Mouse (Mus musculus) bone marrow macrophage, adult 2 months (primary cell): Measurements from ENCODE around the gene Pik3r4. TPM values are rescaled to one million over a fixed set of nuclear protein-coding genes. Genes with fewer than 3 reads are reported as not detected.

ENCODE experiments used
- H3K27ac ChIP-seq: 2 replicates; pipeline ENCODE4 v1.5.1; 2012; ENCODE audit warnings: low read depth, low read length; ENCODE audit not compliant: insufficient read depth
- H3K4me1 ChIP-seq: 2 replicates; pipeline ENCODE4 v1.6.1; 2012; ENCODE audit warnings: low read length; ENCODE audit not compliant: control insufficient read depth, insufficient read depth
- H3K4me3 ChIP-seq: 2 replicates; pipeline ENCODE4 v1.5.1; 2012; ENCODE audit warnings: mild to moderate bottlenecking, low read length, moderate library complexity; ENCODE audit not compliant: insufficient read depth
- CTCF ChIP-seq: IDR thresholded peaks from 2 replicates; pipeline ENCODE4 v1.5.1; 2012; ENCODE audit warnings: low read depth, mild to moderate bottlenecking, low read length, moderate library complexity
- POLR2A ChIP-seq: IDR thresholded peaks from 2 replicates; pipeline ENCODE4 v1.6.1; 2012; ENCODE audit warnings: mild to moderate bottlenecking, low read depth, low read length, borderline replicate concordance
- polyA plus RNA-seq: library from polyadenylated mRNA; stranded (reverse); fragments of >200 nt; gene quantifications from 2 replicates; pipeline ENCODE4 v1.2.4, GENCODE M21; 2012; ENCODE audit not compliant: missing spikeins, insufficient read depth, insufficient read length

Gene Pik3r4
- polyA plus RNA-seq, 1 experiment = 27.1 TPM

DNA sequence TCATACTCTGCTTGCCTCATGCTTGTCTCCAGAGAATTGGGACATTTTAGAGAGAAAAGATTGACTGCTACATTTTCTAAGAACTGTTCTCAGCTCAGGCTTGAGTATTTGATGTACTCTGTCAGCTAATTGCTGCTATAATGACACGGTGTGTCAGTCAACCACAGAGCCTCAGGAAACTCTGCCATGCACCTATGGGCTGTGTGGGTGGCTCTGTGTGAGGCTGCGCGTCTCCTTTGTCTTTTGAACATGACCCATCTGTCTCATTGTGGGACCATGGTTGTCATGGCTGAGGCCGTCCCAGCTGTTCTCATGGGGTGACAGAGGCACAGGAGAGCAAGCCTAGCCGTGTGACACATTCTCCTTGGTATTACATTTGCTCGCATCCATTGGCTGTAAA lies 17.1 kb downstream of the Pik3r4 start:
- no peak overlapping the region for H3K4me3 ChIP-seq
- TF ChIP-seq CTCF = no peak
- no peak overlapping the region for H3K27ac ChIP-seq
- peaks cover 8% of the 10 kb centered on the region for H3K4me1 ChIP-seq

DNA sequence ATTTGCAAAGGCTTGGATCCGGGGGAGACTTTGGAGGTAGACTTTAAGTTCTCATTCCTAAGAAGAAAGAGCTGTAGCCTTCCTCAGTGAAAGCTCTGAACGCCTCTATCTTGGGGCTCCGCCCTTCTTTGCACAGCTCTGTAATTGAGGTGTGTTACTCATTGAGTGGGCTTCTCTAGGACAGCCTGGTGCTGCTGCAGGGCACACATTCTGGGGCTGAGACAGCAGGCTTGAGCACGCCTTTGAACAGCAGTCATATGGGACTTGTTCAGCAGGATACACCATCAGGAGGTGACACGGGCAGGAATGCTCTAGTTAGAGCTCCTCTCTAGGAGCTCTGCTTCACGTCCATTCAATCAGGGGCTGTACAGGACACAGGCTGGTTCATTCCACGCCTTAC lies 22.5 kb downstream of the Pik3r4 start:
- H3K4me3 ChIP-seq = no peak overlapping the region
- no peak overlapping the region for H3K27ac ChIP-seq
- H3K4me1 ChIP-seq = no peaks in the 10 kb centered on the region
- TF ChIP-seq POLR2A (no peak), CTCF (no peak)

GRCm38 (mm10) chr9:105670916-105671315 lies 28.1 kb downstream of the Pik3r4 start:
- TF ChIP-seq CTCF = no peak
- no peak for TF ChIP-seq POLR2A
- Histone ChIP-seq H3K4me1 (peaks cover 2% of the 10 kb centered on the region; the same call in 1 of the 2 replicates), H3K27ac (no peak overlapping the region), H3K4me3 (no peak overlapping the region)

DNA sequence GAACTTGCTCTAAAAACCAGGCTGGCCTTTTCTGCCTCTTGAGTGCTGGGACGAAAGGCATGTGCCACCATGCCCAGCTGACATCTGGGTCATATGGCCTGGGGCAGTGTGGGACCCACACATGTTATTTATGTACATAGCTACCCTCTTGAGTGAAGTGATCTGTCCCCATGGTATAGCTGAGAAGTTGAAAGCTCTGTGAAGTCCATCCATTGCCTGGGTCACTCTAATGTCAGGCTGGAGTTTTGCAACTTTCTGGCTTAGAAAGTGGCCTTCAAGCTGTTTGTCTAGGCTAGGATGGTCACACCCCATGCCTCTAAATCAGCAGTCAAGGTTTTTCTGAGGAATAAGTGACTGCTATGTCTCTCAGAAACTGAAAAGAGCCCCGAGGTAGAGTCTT lies 29.3 kb downstream of the Pik3r4 start:
- Histone ChIP-seq H3K4me3 (no peak overlapping the region), H3K27ac (no peak overlapping the region), H3K4me1 (peaks cover 2% of the 10 kb centered on the region; the same call in 1 of the 2 replicates)
- TF ChIP-seq CTCF = no peak
- TF ChIP-seq POLR2A = no peak

GRCm38 (mm10) chr9:105675941-105676340 lies 33.2 kb downstream of the Pik3r4 start:
- TF ChIP-seq CTCF = no peak
- no peak for TF ChIP-seq POLR2A
- H3K4me3 ChIP-seq = no peak overlapping the region
- no peak overlapping the region for H3K27ac ChIP-seq
- peaks cover 2% of the 10 kb centered on the region; the same call in 1 of the 2 replicates for H3K4me1 ChIP-seq

- no peak overlapping the region for H3K4me3 ChIP-seq
- TF ChIP-seq CTCF (no peak), POLR2A (no peak)
- H3K4me1 ChIP-seq = no peaks in the 10 kb centered on the region
- H3K27ac ChIP-seq = no peak overlapping the region
Measured at GRCm38 (mm10) chr9:105681386-105681785, 38.6 kb downstream of the Pik3r4 start.

DNA sequence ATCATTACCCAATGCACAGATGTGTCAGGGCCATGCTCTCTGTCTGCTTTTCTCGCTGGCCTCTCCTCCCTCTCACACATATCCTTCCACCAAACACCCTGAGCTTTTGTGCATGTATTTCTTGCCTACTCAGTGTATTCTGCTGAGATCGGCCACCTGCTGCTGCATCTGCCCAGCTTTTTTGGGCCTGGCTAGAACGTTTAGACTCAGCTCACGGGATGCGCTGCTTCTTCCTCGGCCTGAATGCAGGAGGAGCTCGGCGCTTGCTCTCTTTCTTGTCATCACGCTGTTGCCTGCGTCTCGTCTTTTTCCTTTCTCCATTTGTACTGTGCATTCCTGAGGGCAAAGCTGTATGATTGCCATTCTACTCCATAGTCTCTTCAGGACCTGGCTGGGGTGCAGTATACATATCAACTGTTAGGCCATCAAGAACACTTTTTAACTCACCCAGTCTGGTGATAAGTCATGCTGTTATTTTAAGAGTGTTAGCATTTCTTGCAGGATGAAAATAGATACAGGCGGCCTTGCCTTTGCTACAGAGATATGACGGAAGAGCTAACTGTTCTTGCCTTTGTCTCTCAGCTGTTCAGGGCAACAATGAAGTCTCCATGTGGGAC lies 41.9 kb downstream of the Pik3r4 start:
- Histone ChIP-seq H3K4me1 (no peaks in the 10 kb centered on the region), H3K4me3 (no peak overlapping the region), H3K27ac (no peak overlapping the region)
- TF ChIP-seq CTCF (no peak), POLR2A (no peak)

DNA sequence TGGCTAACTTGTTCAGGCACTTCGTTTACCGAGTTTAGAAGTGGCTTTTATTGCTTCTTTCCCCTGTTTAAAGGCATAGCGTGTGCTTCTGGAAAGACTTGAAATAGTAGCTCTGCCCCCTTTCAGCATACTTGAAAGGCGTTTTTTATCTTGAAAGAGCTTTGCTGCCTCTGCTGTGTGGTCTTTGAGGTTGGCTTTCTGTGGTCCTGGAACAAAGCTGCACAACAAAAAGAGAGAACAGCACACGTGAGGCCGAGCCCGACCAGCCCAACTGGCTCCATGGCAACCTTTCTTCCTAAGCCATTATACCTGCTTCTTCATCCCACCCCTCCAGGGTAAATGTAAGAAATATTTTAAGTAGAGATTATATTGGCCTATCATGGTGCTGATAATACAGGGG lies 46.7 kb downstream of the Pik3r4 start:
- no peak overlapping the region for H3K27ac ChIP-seq
- no peak for TF ChIP-seq CTCF
- TF ChIP-seq POLR2A = no peak
- H3K4me3 ChIP-seq = no peak overlapping the region
- H3K4me1 ChIP-seq = no peaks in the 10 kb centered on the region

DNA sequence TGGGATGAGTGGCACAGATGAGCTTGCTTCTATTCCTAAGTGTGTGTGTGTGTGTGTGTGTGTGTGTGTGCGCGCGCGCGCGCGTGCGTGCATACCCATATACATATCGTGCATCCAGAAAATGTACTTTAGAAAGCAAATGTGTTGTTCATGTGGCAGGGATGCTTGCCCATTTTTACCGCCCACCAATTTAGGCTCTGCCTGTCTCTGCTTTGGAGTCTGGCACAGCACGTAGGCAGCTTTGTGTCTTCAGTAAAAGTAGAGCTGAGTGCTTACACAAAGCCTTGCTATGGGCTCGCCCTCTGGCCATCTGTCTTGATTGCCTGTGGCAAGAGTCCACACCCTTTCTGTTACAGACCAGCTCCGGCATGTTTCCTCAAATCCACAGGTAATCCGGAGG lies 49.7 kb downstream of the Pik3r4 start:
- no peak for TF ChIP-seq POLR2A
- no peak for TF ChIP-seq CTCF
- no peaks in the 10 kb centered on the region for H3K4me1 ChIP-seq
- H3K27ac ChIP-seq = no peak overlapping the region
- no peak overlapping the region for H3K4me3 ChIP-seq

GRCm38 (mm10) chr9:105693056-105693455 lies 50.3 kb downstream of the Pik3r4 start:
- Histone ChIP-seq H3K4me1 (no peaks in the 10 kb centered on the region), H3K27ac (no peak overlapping the region), H3K4me3 (no peak overlapping the region)
- TF ChIP-seq POLR2A = no peak

- no peak overlapping the region for H3K27ac ChIP-seq
- TF ChIP-seq CTCF (0 out of 2 replicates have a peak, but pooled peaks have one; percentile 15), POLR2A (no peak)
- H3K4me3 ChIP-seq = no peak overlapping the region
- H3K4me1 ChIP-seq = no peaks in the 10 kb centered on the region
Measured at GRCm38 (mm10) chr9:105693854-105694253, 51.1 kb downstream of the Pik3r4 start.
